Mouse (Mus musculus) cortical plate, adult 2 months (tissue): Measurements from ENCODE around the gene Cyb5d1.

ENCODE experiments used
- CTCF ChIP-seq: fragments of 200-500 bp; IDR thresholded peaks from 2 replicates; pipeline ENCODE4 v1.5.1; 2011; ENCODE audit warnings: mild to moderate bottlenecking, control low read depth, low read length; ENCODE audit not compliant: insufficient read depth; ENCODE audit errors: extremely low read depth
- POLR2A ChIP-seq: fragments of 200-500 bp; IDR thresholded peaks from 2 replicates; pipeline ENCODE4 v1.6.1; 2011; ENCODE audit warnings: mild to moderate bottlenecking, low read length, control low read depth; ENCODE audit not compliant: insufficient read depth; ENCODE audit errors: extremely low read depth

DNA sequence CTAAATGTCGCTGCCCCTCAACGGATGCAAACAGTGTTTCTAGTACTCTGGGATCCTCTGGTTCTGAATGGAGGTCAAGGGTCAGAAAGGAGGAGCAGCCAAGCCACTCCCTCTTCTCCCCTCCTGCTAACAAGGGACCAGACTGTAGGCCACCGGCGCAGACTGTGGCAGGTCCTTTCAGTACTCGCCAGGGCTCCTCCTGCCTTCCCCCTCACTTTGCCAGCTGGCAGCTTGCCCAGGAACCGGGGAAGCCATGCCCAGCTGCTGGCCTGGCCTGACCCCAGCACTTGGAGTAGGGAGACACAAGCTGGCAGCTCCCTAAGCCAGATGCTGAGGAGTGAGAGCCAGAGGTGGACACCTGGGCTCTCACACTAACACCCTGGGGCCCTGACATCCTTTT is 30.5 kb downstream of the Cyb5d1 start:
- TF ChIP-seq CTCF (no peak), POLR2A (no peak)
